ENCODE assay signal across 8 mouse cellular contexts in the genomic region with DNA sequence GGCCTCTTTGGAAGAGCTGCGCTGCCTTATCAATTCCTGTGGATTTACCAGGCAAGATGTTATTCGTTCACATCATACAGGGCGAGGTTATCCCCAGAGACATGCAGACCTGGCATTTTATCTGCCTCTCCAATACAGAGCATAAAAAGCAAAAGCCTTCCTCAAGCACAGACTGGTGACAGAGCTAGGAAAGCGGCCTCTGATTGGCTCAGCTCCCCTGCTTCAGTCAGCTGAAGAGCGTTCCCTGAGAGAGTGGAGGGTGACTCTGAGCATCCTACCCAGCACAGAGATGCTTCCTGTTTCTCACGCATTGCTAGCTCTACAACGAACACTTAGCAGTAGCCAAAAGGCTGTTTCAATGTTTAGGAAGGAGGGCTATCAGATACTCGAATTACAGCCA.
A peak's percentile ranks its signal among the peaks of the same experiment; 100 is the strongest.
DNase-seq lines count a peak whose midpoint lies in the region; ATAC-seq lines count a peak whose summit lies in the region.

No protein-coding gene starts in this region.

- no peaks in the 10 kb centered on the region for H3K36me3 ChIP-seq in kidney, embryonic 16.5 days (ENCODE audit: insufficient read depth, low read length)
- no peaks in the 10 kb centered on the region for H3K36me3 ChIP-seq in embryonic facial prominence, embryonic 11.5 days (replicated peaks; ENCODE audit: control insufficient read depth, insufficient read depth, low read depth, low read length)
- H3K36me3 ChIP-seq in intestine, embryonic 16.5 days (ENCODE audit: control insufficient read depth, insufficient read depth, low read length) = no peaks in the 10 kb centered on the region
- peaks cover 6% of the 10 kb centered on the region; the same call in 1 of the 2 replicates for H3K36me3 ChIP-seq in midbrain, embryonic 13.5 days

- WGBS in kidney, embryonic 16.5 days = 37% methylated on average over 8 of the region's 8 CpGs
- 44% methylated on average over 8 of the region's 8 CpGs for WGBS in embryonic facial prominence, embryonic 11.5 days
- 39% methylated on average over 8 of the region's 8 CpGs for WGBS in intestine, embryonic 16.5 days
- WGBS in midbrain, embryonic 13.5 days = 22% methylated on average over 8 of the region's 8 CpGs

- H3K27ac ChIP-seq in kidney, embryonic 16.5 days (ENCODE audit: low read length) = no peak overlapping the region
- no peak overlapping the region for H3K27ac ChIP-seq in embryonic facial prominence, embryonic 11.5 days (replicated peaks; ENCODE audit: low read depth, low read length)
- H3K27ac ChIP-seq in intestine, embryonic 16.5 days (ENCODE audit: low read length) = no peak overlapping the region
- H3K27ac ChIP-seq in midbrain, embryonic 13.5 days = peak overlapping the region; percentile 86

- peaks cover 8% of the 10 kb centered on the region for H3K4me1 ChIP-seq in kidney, embryonic 16.5 days (ENCODE audit: insufficient read depth, low read length)
- no peaks in the 10 kb centered on the region for H3K4me1 ChIP-seq in embryonic facial prominence, embryonic 11.5 days (ENCODE audit: control insufficient read depth, insufficient read depth, low read length)
- no peaks in the 10 kb centered on the region for H3K4me1 ChIP-seq in intestine, embryonic 16.5 days (ENCODE audit: control insufficient read depth, insufficient read depth, low read length)
- peaks cover 32% of the 10 kb centered on the region for H3K4me1 ChIP-seq in midbrain, embryonic 13.5 days (replicated peaks)

- no peak overlapping the region for H3K4me3 ChIP-seq in kidney, embryonic 16.5 days (ENCODE audit: low read length)
- H3K4me3 ChIP-seq in embryonic facial prominence, embryonic 11.5 days (ENCODE audit: low read depth, low read length) = no peak overlapping the region
- H3K4me3 ChIP-seq in intestine, embryonic 16.5 days (ENCODE audit: low read length) = no peak overlapping the region
- H3K4me3 ChIP-seq in midbrain, embryonic 13.5 days (replicated peaks) = peak overlapping the region; percentile 57

- H3K9me3 ChIP-seq in kidney, embryonic 16.5 days (ENCODE audit: low read length) = peaks cover under 1% of the 10 kb centered on the region; the same call in 1 of the 2 replicates
- H3K9me3 ChIP-seq in embryonic facial prominence, embryonic 11.5 days (replicated peaks; ENCODE audit: control insufficient read depth, low read length) = no peaks in the 10 kb centered on the region
- no peaks in the 10 kb centered on the region for H3K9me3 ChIP-seq in intestine, embryonic 16.5 days (ENCODE audit: control insufficient read depth, low read length)
- H3K9me3 ChIP-seq in midbrain, embryonic 13.5 days = 0 out of 2 replicates have a peak, but pooled peaks cover 1% of the 10 kb centered on the region

- no peak for DNase-seq in kidney, postnatal 14 days
- DNase-seq in embryonic facial prominence, embryonic 11.5 days (ENCODE audit: low spot score) = peak; percentile 16
- DNase-seq in adrenal gland, postnatal 25 days = no peak
- DNase-seq in thymus, postnatal 10 days (ENCODE audit: low spot score in 2 of 2) = no peak
- no peak for DNase-seq in gastrocnemius, adult 18-20 months (ENCODE audit: low spot score)

- ATAC-seq in kidney, embryonic 16.5 days (ENCODE audit: low FRiP score, low TSS enrichment) = peak; percentile 31; the same call in 1 of the 2 replicates
- peak; percentile 79 for ATAC-seq in embryonic facial prominence, embryonic 11.5 days (replicated peaks; ENCODE audit: insufficient number of reproducible peaks, low FRiP score, low TSS enrichment, low read depth)
- 0 out of 2 replicates have a peak, but pooled peaks have one; percentile 44 for ATAC-seq in intestine, embryonic 16.5 days
- ATAC-seq in midbrain, embryonic 13.5 days = peak; percentile 98

- no peaks in the 10 kb centered on the region for H3K27me3 ChIP-seq in kidney, embryonic 16.5 days (ENCODE audit: insufficient read depth, low read length)
- no peaks in the 10 kb centered on the region for H3K27me3 ChIP-seq in embryonic facial prominence, embryonic 11.5 days (ENCODE audit: control insufficient read depth, insufficient read depth, low read length)
- no peaks in the 10 kb centered on the region for H3K27me3 ChIP-seq in intestine, embryonic 16.5 days (replicated peaks; ENCODE audit: control insufficient read depth, insufficient read depth, low read length)
- H3K27me3 ChIP-seq in midbrain, embryonic 13.5 days = no peaks in the 10 kb centered on the region

- H3K4me2 ChIP-seq in kidney, embryonic 16.5 days (replicated peaks; ENCODE audit: low read depth, low read length) = no peak overlapping the region
- H3K4me2 ChIP-seq in embryonic facial prominence, embryonic 11.5 days (ENCODE audit: low read depth, low read length) = no peak overlapping the region
- no peak overlapping the region for H3K4me2 ChIP-seq in intestine, embryonic 16.5 days (ENCODE audit: low read depth, low read length)
- peak overlapping the region; percentile 63 for H3K4me2 ChIP-seq in midbrain, embryonic 13.5 days (replicated peaks)

- no peak overlapping the region for H3K9ac ChIP-seq in kidney, embryonic 16.5 days (replicated peaks; ENCODE audit: low read length)
- H3K9ac ChIP-seq in embryonic facial prominence, embryonic 11.5 days (replicated peaks; ENCODE audit: low read length) = no peak overlapping the region
- no peak overlapping the region for H3K9ac ChIP-seq in intestine, embryonic 16.5 days (ENCODE audit: low read depth, low read length)
- peak overlapping the region; percentile 75 for H3K9ac ChIP-seq in midbrain, embryonic 13.5 days (replicated peaks)

Comparison
In these comparisons a context has a peak if more than half of its experiments do, and no peak if none do; other contexts are left out.
1. ATAC-seq: peak in every context shown above with its lines; median percentile 98 in midbrain, embryonic 13.5 days; 79 in embryonic facial prominence, embryonic 11.5 days; 44 in intestine, embryonic 16.5 days; 31 in kidney, embryonic 16.5 days.